Mouse (Mus musculus) regulatory T cell (primary cell): Measurements from ENCODE around the gene Cant1.
"Not testable (repeated sequence)": the region's sequence is repeated elsewhere in the genome, so short reads cannot be mapped to it uniquely, and the experiment has no call there.

ENCODE experiments used
- in situ Hi-C: fragments of 300-600 bp; cut with MboI, MseI; formaldehyde crosslinking; loops from one replicate; pipeline ENCODE4 v1.15.1; 2025; ENCODE audit warnings: high pct_unique_total_duplicates

Gene Cant1

GRCm38 (mm10) chr11:118408051-118408740 lies 10.7 kb downstream of the Cant1 start:
- in situ Hi-C loops: no loop called here

GRCm38 (mm10) chr11:118407318-118407910 lies 11.5 kb downstream of the Cant1 start:
- in situ Hi-C loops: no loop called here

GRCm38 (mm10) chr11:118406521-118406920 lies 12.4 kb downstream of the Cant1 start:
- in situ Hi-C loops: no loop called here

- in situ Hi-C loops: no loop called here
These were observed 13.6 kb downstream of the Cant1 start for GRCm38 (mm10) chr11:118405311-118405710.

GRCm38 (mm10) chr11:118403951-118404899 lies 14.7 kb downstream of the Cant1 start:
- in situ Hi-C loops: no loop called here

- in situ Hi-C loops: no loop called here
These were observed 15.7 kb downstream of the Cant1 start for GRCm38 (mm10) chr11:118403183-118403582.

GRCm38 (mm10) chr11:118401760-118402280 lies 17.1 kb downstream of the Cant1 start, which contains the start of gene Lgals3bp:
Gene Lgals3bp (minus strand): TSS chr11:118402092.
- in situ Hi-C loops: no loop called here

- in situ Hi-C loops: no loop called here
These were observed 17.7 kb downstream of the Cant1 start for GRCm38 (mm10) chr11:118401195-118401594.

- in situ Hi-C loops: no loop called here
These were observed 18.3 kb downstream of the Cant1 start for GRCm38 (mm10) chr11:118400566-118400936.

GRCm38 (mm10) chr11:118399891-118400565 lies 18.9 kb downstream of the Cant1 start:
- in situ Hi-C loops: no loop called here

GRCm38 (mm10) chr11:118397806-118398530 lies 20.9 kb downstream of the Cant1 start:
- in situ Hi-C loops: no loop called here

GRCm38 (mm10) chr11:118394538-118394937 lies 24.3 kb downstream of the Cant1 start:
- in situ Hi-C loops: loop anchor here (5.0 kb wide), 1 partner anchor 97 kb away; no protein-coding TSS in a partner anchor

GRCm38 (mm10) chr11:118393991-118394390 lies 24.9 kb downstream of the Cant1 start:
- in situ Hi-C loops: loop anchor here (5.0 kb wide), 1 partner anchor 97 kb away; no protein-coding TSS in a partner anchor

GRCm38 (mm10) chr11:118387816-118388215 lies 31.1 kb downstream of the Cant1 start:
- in situ Hi-C loops: not testable (repeated sequence)

GRCm38 (mm10) chr11:118379251-118380009 lies 39.5 kb downstream of the Cant1 start:
- in situ Hi-C loops: no loop called here

- in situ Hi-C loops: no loop called here
These were observed 40.2 kb downstream of the Cant1 start for GRCm38 (mm10) chr11:118378656-118379055.

- in situ Hi-C loops: not testable (repeated sequence)
These were observed 42.6 kb downstream of the Cant1 start for GRCm38 (mm10) chr11:118376323-118376722.

- in situ Hi-C loops: no loop called here
These were observed 43.0 kb downstream of the Cant1 start for GRCm38 (mm10) chr11:118375881-118376280.

- in situ Hi-C loops: no loop called here
These were observed 43.4 kb downstream of the Cant1 start for GRCm38 (mm10) chr11:118375461-118375860.

- in situ Hi-C loops: no loop called here
These were observed 43.9 kb downstream of the Cant1 start for GRCm38 (mm10) chr11:118375006-118375405.
